Mouse (Mus musculus) mouse trophoblast stem cell (cell line): ENCODE measurements around the gene Gm17324.
"Not testable (repeated sequence)": the region's sequence is repeated elsewhere in the genome, so short reads cannot be mapped to it uniquely, and the experiment has no call there.

ENCODE experiments used
- in situ Hi-C, 2 experiments: fragments of 300-500 bp; cut with MseI, MboI; formaldehyde crosslinking; loops; 2 replicates in 1 of 2; 3 replicates in 1 of 2; pipeline ENCODE4 v1.15.1; 2025

Gene Gm17324

GRCm38 (mm10) chr9:78447973-78448873 is at the start of gene Gm17324, which contains the start of gene Mto1:
Gene Gm17324, minus strand, starts transcription at chr9:78448786.
Gene Mto1, plus strand, starts transcription at chr9:78448208.
- in situ Hi-C loops = no loop called here

- in situ Hi-C loops = no loop called here
Observed at GRCm38 (mm10) chr9:78493171-78493570, 44.6 kb upstream of the Gm17324 start.

DNA sequence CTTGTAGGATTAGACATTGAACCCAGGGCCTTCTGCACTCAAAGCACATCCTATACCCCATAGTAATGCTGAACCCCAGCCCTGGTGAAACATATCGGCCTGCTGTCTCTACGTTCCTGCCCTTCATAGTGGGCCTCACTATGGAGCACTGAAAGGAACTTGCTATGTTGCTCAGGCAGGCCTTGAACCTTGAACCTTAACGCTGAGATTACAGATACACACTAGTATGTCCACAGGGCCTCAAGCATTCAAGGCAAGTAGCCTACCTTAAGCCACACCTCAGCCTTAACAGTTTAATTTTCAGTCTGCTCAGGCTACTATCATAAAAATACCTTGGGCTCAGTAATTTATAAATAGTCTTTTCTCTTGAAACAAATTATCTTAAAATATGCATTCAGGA is 43.7 kb upstream of the Gm17324 start:
- in situ Hi-C loops = no loop called here

DNA sequence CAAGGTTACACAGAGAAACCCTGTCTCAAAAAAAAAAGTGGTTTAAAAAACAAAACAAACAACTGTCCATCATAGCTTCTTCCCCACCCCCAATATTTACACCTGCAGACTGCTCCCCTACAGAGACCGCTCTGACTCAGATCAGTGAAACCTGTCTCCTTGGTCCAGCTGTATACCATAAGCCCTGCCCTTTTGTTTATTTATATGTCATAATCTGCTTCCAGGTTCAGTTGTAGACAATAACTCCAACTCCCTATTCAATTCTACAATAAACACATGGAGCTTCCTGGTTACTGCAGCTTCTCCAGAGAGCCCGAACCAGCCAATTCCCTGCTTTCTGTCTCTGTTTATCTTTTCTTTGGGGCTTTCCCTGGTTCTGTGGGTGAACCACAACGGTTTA is 42.6 kb upstream of the Gm17324 start:
- in situ Hi-C loops = no loop called here

DNA sequence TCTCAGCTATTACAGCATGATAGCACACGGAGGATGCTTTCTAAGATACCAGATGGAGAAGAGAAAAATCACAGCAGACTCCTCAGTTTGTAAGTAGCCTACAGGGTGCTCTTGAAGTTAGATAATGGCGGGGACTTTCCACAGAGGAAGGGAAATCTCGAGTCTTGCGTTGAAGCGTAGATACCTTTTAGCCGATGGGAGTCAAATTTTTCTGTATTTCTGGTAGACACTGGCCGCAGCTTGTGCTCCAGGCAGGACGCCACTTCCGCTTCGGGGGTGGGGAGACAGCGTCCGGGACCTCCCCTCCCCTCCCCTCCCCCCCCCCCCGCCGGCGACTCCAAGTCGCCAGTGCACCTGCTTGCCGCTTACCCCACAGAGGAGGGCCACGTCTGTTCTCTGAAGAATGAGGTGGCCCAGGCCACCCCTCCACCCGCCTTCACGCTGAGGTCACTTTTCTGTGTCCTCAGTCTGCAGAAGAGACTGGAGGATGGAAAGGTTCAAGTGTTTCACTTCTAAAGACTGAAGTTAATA is 40.4 kb upstream of the Gm17324 start, which contains the start of gene Eef1a1:
Gene Eef1a1, minus strand, starts transcription at position 262 of the 531 bp plus-strand sequence.
- in situ Hi-C loops = no loop called here

DNA sequence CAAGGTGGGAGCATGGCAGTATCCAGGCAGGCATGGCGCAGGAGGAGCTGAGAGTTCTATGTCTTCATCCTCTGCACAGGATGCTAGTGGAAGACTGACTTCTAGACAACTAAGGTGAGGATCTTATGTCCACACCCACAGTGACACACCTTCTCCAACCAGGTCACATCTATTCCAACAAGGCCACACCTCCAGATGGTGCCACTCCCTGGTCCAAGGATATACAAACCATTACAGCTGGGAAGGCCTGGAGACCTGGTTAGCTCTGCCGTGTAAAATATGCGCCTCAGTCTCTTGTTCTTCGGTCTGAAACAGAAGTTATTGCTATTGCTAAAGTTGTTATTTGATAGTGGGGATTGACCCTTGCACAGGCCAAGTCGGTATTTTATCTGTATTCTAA is 39.4 kb upstream of the Gm17324 start:
- in situ Hi-C loops = not testable (repeated sequence)

DNA sequence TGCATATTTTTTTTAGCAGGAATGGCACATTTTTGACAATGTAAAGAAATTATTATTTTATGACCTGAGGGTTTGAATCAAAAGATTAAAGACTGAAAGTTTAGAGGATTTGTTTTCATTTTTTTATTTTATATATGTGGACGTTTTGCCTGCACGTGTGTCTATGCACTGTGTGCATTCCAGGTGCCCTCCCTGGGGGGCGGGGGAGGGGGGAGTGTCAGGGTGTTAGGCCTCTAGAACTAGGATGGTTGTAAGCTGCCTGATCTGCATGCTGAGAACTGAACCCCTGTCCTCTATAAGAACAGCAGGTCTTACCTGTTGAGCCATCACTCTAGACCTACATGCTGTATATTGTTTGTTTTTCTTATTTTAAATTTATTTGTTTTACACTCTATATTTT is 36.1 kb upstream of the Gm17324 start:
- in situ Hi-C loops = no loop called here

DNA sequence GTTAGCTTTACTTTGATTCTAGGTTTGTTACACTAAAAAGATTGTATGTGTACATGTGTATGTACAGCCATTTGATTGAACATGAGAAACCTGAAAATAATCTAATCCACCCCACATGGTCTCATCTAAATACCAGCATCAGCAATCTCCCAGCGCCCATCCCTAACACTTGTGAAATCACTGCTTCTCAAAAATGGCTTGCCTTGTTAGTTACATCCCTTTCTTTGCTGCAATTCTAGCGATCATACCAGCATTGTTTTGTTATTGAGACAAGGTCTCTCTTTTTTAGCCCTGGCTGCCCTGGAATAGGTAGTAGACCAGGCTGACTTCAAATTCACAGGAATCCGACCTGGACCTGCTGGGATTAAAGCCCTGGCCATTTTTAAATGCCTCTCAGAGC is 33.8 kb upstream of the Gm17324 start:
- in situ Hi-C loops = no loop called here

GRCm38 (mm10) chr9:78481423-78482331 is 33.1 kb upstream of the Gm17324 start:
- in situ Hi-C loops = no loop called here

DNA sequence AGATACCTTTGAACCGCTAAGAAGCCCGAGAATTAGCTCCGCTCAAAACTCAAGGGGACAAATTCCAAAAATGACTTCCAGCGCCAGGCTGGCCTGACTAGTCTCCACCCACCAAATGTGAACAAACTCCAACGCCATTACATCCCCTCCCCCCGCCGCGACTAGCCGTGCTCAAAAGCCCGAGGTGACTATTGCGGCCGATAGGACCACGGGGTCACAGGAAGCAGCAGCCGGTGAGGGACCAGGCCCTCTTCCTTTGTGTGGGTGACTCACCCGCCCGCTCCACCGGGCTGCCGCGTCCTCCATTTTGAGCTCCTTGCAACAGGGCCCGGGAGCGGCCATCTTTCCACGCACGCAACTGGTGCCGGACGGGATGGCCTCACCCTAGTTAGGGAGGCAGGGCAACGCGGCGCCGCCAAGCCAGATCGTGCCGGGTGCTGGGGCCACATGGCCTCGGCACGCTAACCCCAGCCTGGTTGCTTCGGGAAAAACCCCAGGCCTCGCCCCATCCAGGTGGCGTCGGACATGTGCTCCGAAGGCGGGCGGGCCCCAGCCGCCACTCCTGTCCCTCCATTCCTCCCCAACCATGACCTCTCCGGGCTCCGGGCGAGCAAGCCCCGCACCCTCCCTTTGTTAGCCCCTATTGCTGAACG is 32.2 kb upstream of the Gm17324 start:
- in situ Hi-C loops = no loop called here

DNA sequence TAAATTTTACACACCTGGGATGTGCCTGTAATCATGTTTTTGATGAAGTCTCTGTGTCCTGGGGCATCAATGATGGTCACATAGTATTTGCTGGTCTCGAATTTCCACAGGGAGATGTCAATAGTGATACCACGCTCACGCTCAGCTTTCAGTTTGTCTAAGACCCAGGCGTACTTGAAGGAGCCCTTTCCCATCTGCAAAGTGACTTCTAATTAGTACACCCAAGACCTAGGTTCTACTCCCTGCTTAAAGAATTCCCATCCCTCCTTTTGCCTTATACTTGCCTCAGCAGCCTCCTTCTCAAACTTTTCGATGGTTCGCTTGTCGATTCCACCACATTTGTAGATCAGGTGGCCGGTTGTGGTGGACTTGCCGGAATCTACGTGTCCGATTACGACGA is 31.6 kb upstream of the Gm17324 start:
- in situ Hi-C loops = not testable (repeated sequence)

DNA sequence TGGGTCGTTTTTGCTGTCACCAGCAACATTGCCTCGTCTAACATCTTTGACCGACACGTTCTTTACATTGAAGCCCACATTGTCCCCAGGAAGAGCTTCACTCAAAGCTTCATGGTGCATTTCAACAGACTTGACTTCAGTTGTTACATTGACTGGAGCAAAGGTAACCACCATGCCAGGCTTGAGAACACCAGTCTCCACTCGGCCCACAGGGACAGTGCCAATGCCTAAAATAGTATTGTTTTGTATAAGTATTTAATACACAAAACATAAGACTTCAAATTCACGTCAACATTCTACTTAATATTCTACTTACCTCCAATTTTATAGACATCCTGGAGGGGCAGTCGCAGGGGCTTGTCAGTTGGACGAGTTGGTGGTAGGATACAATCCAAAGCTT is 30.7 kb upstream of the Gm17324 start:
- in situ Hi-C loops = loop anchor here in 1 of 2 experiments (5.0 kb wide), 1 partner anchor 48 kb away; no protein-coding TSS in a partner anchor

DNA sequence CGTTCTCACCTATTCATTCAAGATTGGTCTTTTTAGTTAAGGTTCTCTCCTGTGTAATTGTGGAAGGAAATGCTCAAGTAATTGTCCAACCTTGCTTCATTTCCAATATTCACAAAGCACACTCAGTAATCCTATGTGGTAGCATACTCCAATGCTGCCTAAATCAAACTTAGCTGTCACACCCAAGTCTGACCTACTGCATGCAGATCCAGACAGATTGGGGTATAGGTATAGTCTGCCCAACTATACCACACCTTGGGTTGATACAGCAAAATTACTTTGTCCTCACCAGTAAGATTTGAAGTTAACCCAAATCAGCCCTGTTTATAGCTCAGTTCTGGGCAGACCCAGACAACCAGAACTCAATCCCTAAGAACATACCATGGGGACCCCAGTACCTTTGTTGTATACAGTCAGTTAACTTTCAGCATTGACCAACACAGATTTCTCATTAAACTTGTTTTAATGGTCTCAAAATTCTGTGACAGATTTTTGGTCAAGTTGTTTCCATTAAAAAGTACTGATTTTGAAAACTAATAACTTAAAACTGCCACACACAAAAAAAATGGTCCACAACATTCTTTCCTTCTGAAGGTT is 29.5 kb upstream of the Gm17324 start:
- in situ Hi-C loops = loop anchor here in 1 of 2 experiments (5.0 kb wide), 1 partner anchor 49 kb away; no protein-coding TSS in a partner anchor

DNA sequence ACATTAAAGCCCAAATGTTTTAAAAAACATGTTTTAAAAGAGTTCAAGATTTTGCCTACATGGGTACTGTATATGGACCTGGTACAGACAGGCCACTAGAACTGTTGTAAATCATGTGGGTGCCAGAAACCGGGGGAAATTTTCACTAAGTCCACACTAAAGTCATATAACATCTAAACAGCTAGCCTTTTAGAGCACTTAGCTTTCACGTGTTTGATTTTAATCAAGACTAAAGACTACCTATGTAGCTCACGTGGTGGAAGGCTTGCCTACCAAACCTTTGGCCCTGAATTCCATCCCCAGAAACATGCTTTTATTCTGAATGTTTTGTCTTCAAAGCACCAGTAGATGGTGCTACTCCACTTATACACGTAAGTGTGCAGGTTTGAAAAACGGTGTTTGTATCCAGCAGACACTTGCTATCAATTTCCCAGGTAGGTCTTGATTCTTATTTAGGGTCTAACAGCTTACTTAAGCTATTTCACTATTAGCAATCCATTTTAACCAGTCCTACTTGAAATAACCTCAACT is 28.5 kb upstream of the Gm17324 start:
- in situ Hi-C loops = loop anchor here in 1 of 2 experiments (5.0 kb wide), 1 partner anchor 50 kb away; no protein-coding TSS in a partner anchor

DNA sequence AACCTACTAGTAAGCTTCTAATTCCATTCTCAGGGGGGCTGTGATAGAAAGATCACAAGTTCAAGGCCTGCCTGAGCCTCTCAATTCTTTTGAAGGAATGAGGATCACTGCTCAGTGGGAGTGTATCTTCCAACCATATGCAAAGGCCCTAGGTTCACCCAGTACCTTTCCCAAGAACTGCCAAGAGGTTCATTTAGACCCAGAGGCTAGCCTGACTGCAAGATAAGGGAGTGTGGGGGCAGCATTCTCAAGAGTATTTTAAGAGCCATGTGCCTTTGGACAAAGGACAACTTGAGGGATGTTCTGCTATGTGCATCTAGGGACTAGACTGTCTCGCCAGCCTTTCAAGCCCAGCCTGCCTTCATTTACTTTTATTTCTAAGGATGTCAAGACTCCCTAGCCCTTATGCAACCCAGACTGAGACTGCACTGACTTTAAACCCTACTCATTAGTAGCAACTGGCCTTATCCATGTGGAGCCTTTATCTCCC is 28.0 kb upstream of the Gm17324 start:
- in situ Hi-C loops = loop anchor here in 1 of 2 experiments (5.0 kb wide), 1 partner anchor 51 kb away; no protein-coding TSS in a partner anchor

- in situ Hi-C loops = loop anchor here in 1 of 2 experiments (5.0 kb wide), 1 partner anchor 51 kb away; no protein-coding TSS in a partner anchor
Observed at GRCm38 (mm10) chr9:78475873-78476272, 27.3 kb upstream of the Gm17324 start.

- in situ Hi-C loops = loop anchor here in 1 of 2 experiments (5.0 kb wide), 1 partner anchor 52 kb away; no protein-coding TSS in a partner anchor
Observed at GRCm38 (mm10) chr9:78475383-78475780, 26.8 kb upstream of the Gm17324 start.

DNA sequence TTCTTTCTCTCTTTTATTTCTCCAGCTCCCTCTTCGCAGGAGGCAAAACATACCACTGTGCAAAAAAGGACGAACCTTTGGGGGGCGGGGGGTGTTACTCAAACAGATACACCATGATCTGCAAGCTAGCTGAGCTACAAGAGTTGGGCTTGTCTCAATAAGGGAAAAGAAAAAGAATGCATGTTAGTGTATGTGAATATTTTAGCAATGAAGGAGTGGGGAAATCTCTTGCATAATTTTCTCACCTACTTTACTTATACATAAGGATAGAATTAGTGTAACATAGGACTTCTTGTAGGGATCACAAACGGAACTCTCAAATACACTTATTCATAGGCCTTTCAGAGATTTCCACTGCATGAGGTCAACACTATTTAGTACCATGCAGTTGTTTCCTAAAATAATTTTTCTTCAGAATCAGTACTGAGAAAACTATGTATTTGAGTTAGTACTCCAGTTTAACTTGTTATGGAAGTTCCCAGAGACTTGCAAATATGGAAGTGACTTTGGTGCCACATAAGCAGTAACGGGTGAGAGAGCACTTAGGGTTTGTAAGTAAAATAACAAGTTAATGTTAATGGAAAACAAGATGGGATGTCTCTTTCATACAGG is 26.3 kb upstream of the Gm17324 start:
- in situ Hi-C loops = loop anchor here in 1 of 2 experiments (5.0 kb wide), 1 partner anchor 52 kb away; no protein-coding TSS in a partner anchor

DNA sequence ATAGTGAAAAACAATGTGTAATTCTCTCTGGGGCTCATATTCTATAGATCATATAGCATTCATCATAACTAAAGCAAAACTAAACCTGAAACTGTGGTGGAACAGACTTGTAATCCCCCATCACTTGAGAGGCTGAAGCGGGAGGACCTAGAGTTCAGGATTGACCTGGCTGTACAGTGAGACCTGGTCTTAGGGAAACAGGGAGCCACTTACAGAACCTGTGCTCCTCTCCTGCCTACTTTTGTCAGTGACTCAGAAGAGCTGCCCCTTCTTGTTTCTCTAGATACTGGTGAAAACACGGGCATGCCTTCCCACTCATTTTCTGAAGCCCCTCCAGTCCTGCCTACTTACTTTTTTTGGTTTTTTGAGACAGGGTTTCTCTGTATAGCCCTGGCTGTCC is 25.7 kb upstream of the Gm17324 start:
- in situ Hi-C loops = no loop called here

- in situ Hi-C loops = no loop called here
Observed at GRCm38 (mm10) chr9:78473588-78473987, 25.0 kb upstream of the Gm17324 start.
